Mouse (Mus musculus) liver, embryonic 11.5 days (tissue): ENCODE measurements around the gene Tspan15. TPM values are rescaled to one million over a fixed set of nuclear protein-coding genes. Genes with fewer than 3 reads are reported as not detected.
A peak's percentile ranks its signal among the peaks of the same experiment; 100 is the strongest.

ENCODE experiments used
- ATAC-seq: fragments of 200-750 bp; cut with Nextera tagmentation; replicated peaks from 2 replicates; pipeline ENCODE4 v1.8.0; 2017; ENCODE audit warnings: moderate number of reproducible peaks, mild to moderate bottlenecking, moderate TSS enrichment, moderate library complexity; ENCODE audit not compliant: low FRiP score
- DNase-seq: peaks from one replicate; pipeline ENCODE4 v3.0.0-alpha.2; 2017; ENCODE audit warnings: low spot score
- H3K27ac ChIP-seq: fragments of 300-500 bp; sonication (generic); 2 replicates; pipeline ENCODE4 v1.5.1; 2014; ENCODE audit warnings: mild to moderate bottlenecking, low read depth, low read length, control low read depth
- H3K27me3 ChIP-seq: fragments of 300-500 bp; sonication (generic); replicated peaks from 2 replicates; pipeline ENCODE4 v1.6.1; 2014; ENCODE audit warnings: low read length, mixed read lengths; ENCODE audit not compliant: control insufficient read depth, insufficient read depth
- H3K36me3 ChIP-seq: fragments of 300-500 bp; sonication (generic); 2 replicates; pipeline ENCODE4 v1.6.1; 2014; ENCODE audit warnings: mild to moderate bottlenecking, low read length, moderate library complexity, mixed read lengths; ENCODE audit not compliant: control insufficient read depth, insufficient read depth
- H3K4me1 ChIP-seq: fragments of 300-500 bp; sonication (generic); replicated peaks from 2 replicates; pipeline ENCODE4 v1.6.1; 2014; ENCODE audit warnings: low read length, mixed read lengths; ENCODE audit not compliant: control insufficient read depth, insufficient read depth
- H3K4me2 ChIP-seq: fragments of 300-500 bp; sonication (generic); 2 replicates; pipeline ENCODE4 v1.6.1; 2014; ENCODE audit warnings: mild to moderate bottlenecking, control low read depth, moderate library complexity
- H3K4me3 ChIP-seq: fragments of 300-500 bp; sonication (generic); 2 replicates; pipeline ENCODE4 v1.5.1; 2014; ENCODE audit warnings: low read depth, low read length, control low read depth
- H3K9ac ChIP-seq: fragments of 300-500 bp; sonication (generic); 2 replicates; pipeline ENCODE4 v1.6.1; 2014; ENCODE audit warnings: low read depth, low read length, control low read depth
- H3K9me3 ChIP-seq: fragments of 300-500 bp; sonication (generic); 2 replicates; pipeline ENCODE4 v1.6.1; 2016; ENCODE audit warnings: low read length, inconsistent platforms, mixed read lengths; ENCODE audit not compliant: control insufficient read depth
- WGBS: fragments of 180-500 bp; shearing (Covaris S2); extraction: QIAGEN DNeasy Blood & Tissue Kit; methylation state at CpG from one replicate; pipeline ENCODE4 v1.1.7; 2014; 5-methylcytosine and 5-hydroxymethylcytosine counted together
- polyA plus RNA-seq: library from polyadenylated mRNA; unstranded; fragments of >200 nt; fragmentation: Nextera tagmentation; extraction: Ambion mirVana; gene quantifications from 2 replicates; pipeline ENCODE4 v1.2.1, GENCODE M21; 2014

Gene Tspan15
- polyA plus RNA-seq, result 13.8 and 14.1 TPM in 2 replicates

GRCm38 (mm10) chr10:62230708-62231394 lies at the start of gene Tspan15:
TSS of gene Tspan15 (minus strand) at chr10:62231251.
- WGBS, result 2% methylated on average over 59 of the region's 59 CpGs
- Histone ChIP-seq H3K4me3 (peak within 1 kb of the TSS; percentile 68), H3K9me3 (no peaks in the 10 kb centered on the region), H3K4me1 (peaks cover 19% of the 10 kb centered on the region), H3K4me2 (peak within 1 kb of the TSS; percentile 92), H3K36me3 (no peaks in the 10 kb centered on the region), H3K27ac (no peak within 1 kb of the TSS), H3K9ac (peak within 1 kb of the TSS; percentile 64), H3K27me3 (peaks cover 5% of the 10 kb centered on the region; the same call in 1 of the 2 replicates)
- peak; percentile 88 for ATAC-seq
- peak; percentile 96 for DNase-seq

- no peak for DNase-seq
- WGBS, result 87% methylated on average over 4 of the region's 4 CpGs
- H3K36me3 ChIP-seq, result peaks cover 49% of the 10 kb centered on the region
- no peaks in the 10 kb centered on the region for H3K9me3 ChIP-seq
- H3K4me1 ChIP-seq, result peaks cover 3% of the 10 kb centered on the region; the same call in 1 of the 2 replicates
- no peak overlapping the region for H3K27ac ChIP-seq
- ATAC-seq, result no peak
- H3K9ac ChIP-seq, result no peak overlapping the region
- H3K4me3 ChIP-seq, result no peak overlapping the region
- H3K27me3 ChIP-seq, result no peaks in the 10 kb centered on the region
- no peak overlapping the region for H3K4me2 ChIP-seq
Measured at GRCm38 (mm10) chr10:62279671-62280070, 48.6 kb upstream of the Tspan15 start.

- ATAC-seq (no peak), DNase-seq (no peak)
- no peak overlapping the region for H3K4me2 ChIP-seq
- no peak overlapping the region for H3K9ac ChIP-seq
- H3K4me1 ChIP-seq, result peaks cover 3% of the 10 kb centered on the region; the same call in 1 of the 2 replicates
- H3K27ac ChIP-seq, result no peak overlapping the region
- no peaks in the 10 kb centered on the region for H3K27me3 ChIP-seq
- H3K4me3 ChIP-seq, result no peak overlapping the region
- peaks cover 55% of the 10 kb centered on the region for H3K36me3 ChIP-seq
- no peaks in the 10 kb centered on the region for H3K9me3 ChIP-seq
- 73% methylated on average over 3 of the region's 3 CpGs for WGBS
Measured at GRCm38 (mm10) chr10:62279066-62279465, 48.0 kb upstream of the Tspan15 start.

GRCm38 (mm10) chr10:62277499-62278293 lies 46.6 kb upstream of the Tspan15 start:
- Histone ChIP-seq H3K27ac (no peak overlapping the region), H3K9ac (no peak overlapping the region), H3K4me2 (no peak overlapping the region), H3K4me3 (no peak overlapping the region), H3K9me3 (no peaks in the 10 kb centered on the region), H3K4me1 (no peaks in the 10 kb centered on the region), H3K36me3 (peaks cover 53% of the 10 kb centered on the region), H3K27me3 (no peaks in the 10 kb centered on the region)
- ATAC-seq, result no peak
- 95% methylated on average over 18 of the region's 19 CpGs for WGBS
- DNase-seq, result no peak

- no peaks in the 10 kb centered on the region for H3K27me3 ChIP-seq
- no peaks in the 10 kb centered on the region for H3K4me1 ChIP-seq
- ATAC-seq, result no peak
- peak; percentile 71 for DNase-seq
- WGBS, result 36% methylated on average over 4 of the region's 4 CpGs
- no peaks in the 10 kb centered on the region for H3K9me3 ChIP-seq
- H3K4me3 ChIP-seq, result no peak overlapping the region
- H3K4me2 ChIP-seq, result no peak overlapping the region
- H3K9ac ChIP-seq, result no peak overlapping the region
- no peak overlapping the region for H3K27ac ChIP-seq
- H3K36me3 ChIP-seq, result peaks cover 40% of the 10 kb centered on the region
Measured at GRCm38 (mm10) chr10:62275235-62275634, 44.2 kb upstream of the Tspan15 start.

- Histone ChIP-seq H3K9ac (no peak overlapping the region), H3K27me3 (no peaks in the 10 kb centered on the region; the same call in 1 of the 2 replicates), H3K4me3 (no peak overlapping the region), H3K27ac (no peak overlapping the region), H3K4me1 (peaks cover 10% of the 10 kb centered on the region; the same call in 1 of the 2 replicates), H3K9me3 (no peaks in the 10 kb centered on the region), H3K4me2 (no peak overlapping the region), H3K36me3 (peaks cover 25% of the 10 kb centered on the region)
- WGBS, result 61% methylated on average over 16 of the region's 16 CpGs
- DNase-seq (no peak), ATAC-seq (peak; percentile 65)
Measured at GRCm38 (mm10) chr10:62269278-62269677, 38.2 kb upstream of the Tspan15 start.

- H3K4me3 ChIP-seq, result no peak overlapping the region
- no peak for DNase-seq
- 40% methylated on average over 2 of the region's 2 CpGs for WGBS
- H3K27ac ChIP-seq, result no peak overlapping the region
- H3K36me3 ChIP-seq, result peaks cover 3% of the 10 kb centered on the region
- H3K4me2 ChIP-seq, result no peak overlapping the region
- H3K4me1 ChIP-seq, result peaks cover 5% of the 10 kb centered on the region
- no peaks in the 10 kb centered on the region; the same call in 1 of the 2 replicates for H3K27me3 ChIP-seq
- H3K9me3 ChIP-seq, result no peaks in the 10 kb centered on the region
- H3K9ac ChIP-seq, result no peak overlapping the region
- no peak for ATAC-seq
Measured at GRCm38 (mm10) chr10:62264299-62264698, 33.2 kb upstream of the Tspan15 start.

- H3K27me3 ChIP-seq, result no peaks in the 10 kb centered on the region; the same call in 1 of the 2 replicates
- ATAC-seq (peak; percentile 88), DNase-seq (peak; percentile 85)
- no peak overlapping the region for H3K9ac ChIP-seq
- no peaks in the 10 kb centered on the region for H3K9me3 ChIP-seq
- no peak overlapping the region for H3K27ac ChIP-seq
- WGBS, result 16% methylated on average over 18 of the region's 18 CpGs
- no peaks in the 10 kb centered on the region for H3K36me3 ChIP-seq
- H3K4me2 ChIP-seq, result peak overlapping the region; percentile 31
- peaks cover 4% of the 10 kb centered on the region; the same call in 1 of the 2 replicates for H3K4me1 ChIP-seq
- H3K4me3 ChIP-seq, result no peak overlapping the region
Measured at GRCm38 (mm10) chr10:62261115-62261886, 30.2 kb upstream of the Tspan15 start.
